Mouse (Mus musculus) cerebellum, adult 2 months (tissue): ENCODE results near the gene Nupr1.

Source experiments
- CTCF ChIP-seq: fragments of 200-500 bp; IDR thresholded peaks from 2 replicates; pipeline ENCODE4 v1.5.1; 2011; ENCODE audit warnings: low read depth, mild to moderate bottlenecking, control low read depth, low read length, moderate library complexity, borderline replicate concordance; ENCODE audit not compliant: insufficient read depth
- POLR2A ChIP-seq: fragments of 200-500 bp; IDR thresholded peaks from 2 replicates; pipeline ENCODE4 v1.6.1; 2011; ENCODE audit warnings: low read length, control low read depth, borderline replicate concordance; ENCODE audit not compliant: insufficient read depth

- TF ChIP-seq CTCF: no peak
- no peak for TF ChIP-seq POLR2A
Observed at GRCm38 (mm10) chr7:126601896-126602295, 28.8 kb downstream of the Nupr1 start.
